Comparison of ENCODE assay signal across 8 mouse cellular contexts in the genomic region with DNA sequence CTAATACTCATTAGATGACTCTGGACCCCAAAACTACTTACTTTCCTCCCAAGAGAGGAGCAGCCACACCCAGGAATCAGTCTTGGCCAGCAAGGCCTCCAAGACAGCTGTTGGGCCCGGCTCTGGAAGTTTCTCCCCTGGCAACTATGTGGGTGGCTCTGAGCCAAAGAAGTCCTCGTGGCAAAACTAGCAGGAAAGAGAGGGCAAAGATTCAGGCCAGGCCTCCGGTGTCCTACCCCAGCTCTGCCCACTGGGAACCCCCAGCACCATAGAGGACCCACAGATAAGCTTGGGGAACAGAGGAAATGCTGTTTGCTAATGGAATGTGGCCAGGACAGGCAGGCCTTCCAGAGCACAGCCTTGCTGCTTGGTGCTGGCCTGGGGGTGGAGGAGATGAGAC. TPM values are rescaled to one million over a fixed set of nuclear protein-coding genes. Genes with fewer than 3 reads are reported as not detected.
DNase-seq lines count a peak whose midpoint lies in the region; ATAC-seq lines count a peak whose summit lies in the region.

No protein-coding gene starts in this region.

- no peak overlapping the region for H3K9ac ChIP-seq in forebrain, embryonic 15.5 days (replicated peaks)
- 0 out of 2 replicates have a peak overlapping the region, but pooled peaks have one; percentile 71 for H3K9ac ChIP-seq in hindbrain, embryonic 13.5 days

- H3K4me2 ChIP-seq in forebrain, embryonic 15.5 days (replicated peaks) = peak overlapping the region; percentile 83; the same call in 1 of the 2 replicates
- peak overlapping the region; percentile 78 for H3K4me2 ChIP-seq in hindbrain, embryonic 13.5 days

- ATAC-seq in forebrain, embryonic 15.5 days (replicated peaks) = no peak
- no peak for ATAC-seq in hindbrain, embryonic 13.5 days (ENCODE audit: low FRiP score)
- no peak for ATAC-seq in CD4-positive, CD25-positive, alpha-beta regulatory T cell, adult 4 months

- H3K27ac ChIP-seq in forebrain, embryonic 15.5 days (replicated peaks) = no peak overlapping the region
- H3K27ac ChIP-seq in hindbrain, embryonic 13.5 days = no peak overlapping the region

- no peaks in the 10 kb centered on the region for H3K36me3 ChIP-seq in forebrain, embryonic 15.5 days
- H3K36me3 ChIP-seq in hindbrain, embryonic 13.5 days = no peaks in the 10 kb centered on the region

- H3K9me3 ChIP-seq in forebrain, embryonic 15.5 days = no peaks in the 10 kb centered on the region
- H3K9me3 ChIP-seq in hindbrain, embryonic 13.5 days = no peaks in the 10 kb centered on the region

- 39% methylated on average over 3 of the region's 3 CpGs for WGBS in forebrain, embryonic 15.5 days
- WGBS in hindbrain, embryonic 13.5 days = 41% methylated on average over 3 of the region's 3 CpGs

- peaks cover 15% of the 10 kb centered on the region for H3K4me1 ChIP-seq in forebrain, embryonic 15.5 days
- peaks cover 11% of the 10 kb centered on the region for H3K4me1 ChIP-seq in hindbrain, embryonic 13.5 days (replicated peaks)

- H3K27me3 ChIP-seq in forebrain, embryonic 15.5 days = peaks cover 5% of the 10 kb centered on the region; the same call in 1 of the 2 replicates
- peaks cover 21% of the 10 kb centered on the region for H3K27me3 ChIP-seq in hindbrain, embryonic 13.5 days

- H3K4me3 ChIP-seq in forebrain, embryonic 15.5 days = no peak overlapping the region
- no peak overlapping the region for H3K4me3 ChIP-seq in hindbrain, embryonic 13.5 days

- peak; percentile 14 for DNase-seq in embryo, embryonic 10.5 days (ENCODE audit: low spot score)
- no peak for DNase-seq in embryo, embryonic 10 days (ENCODE audit: low spot score)
- DNase-seq in Muller cell, postnatal 12 days (ENCODE audit: inconsistent ontology term) = peak; percentile 10
- DNase-seq in lung, postnatal 14 days = peak; percentile 11
- no peak for DNase-seq in layer of hippocampus, adult 9-11 months

RNA-seq across cellular contexts. Expression of a gene that starts 51.9 kb away (rescaled TPM):
- 5.0 and 6.3 TPM in 2 replicates for polyA plus RNA-seq in forebrain, embryonic 15.5 days (2015; fragmentation: Nextera tagmentation; extraction: Ambion mirVana)
- 5.4 and 5.9 TPM in 2 replicates for polyA plus RNA-seq in hindbrain, embryonic 13.5 days (2015; fragmentation: Nextera tagmentation; extraction: Ambion mirVana)
- 10 to 100 TPM in 1 of 2 experiments, 1 to 10 TPM in 1; 4.5 to 10.9 TPM for polyA plus RNA-seq in CD4-positive, CD25-positive, alpha-beta regulatory T cell, adult 4 months (2017; shearing (Covaris generic))

Comparison
In these comparisons a context has a peak if more than half of its experiments do, and no peak if none do; other contexts are left out.
1. DNase-seq: peak in embryo, embryonic 10.5 days (single experiment), Muller cell, postnatal 12 days (single experiment) and lung, postnatal 14 days (single experiment); none in embryo, embryonic 10 days (single experiment) and layer of hippocampus, adult 9-11 months (single experiment).